9 mouse cellular contexts compared by ENCODE assay signal in genomic region chr15:7003311-7003710, GRCm38 (mm10).
"Had no signal": no experiment of that assay in that cellular context is flagged by ENCODE, and none has a peak within 500 bp of the region (broad histone marks: within the 10 kb centered on the region; RNA-seq: fewer than 3 reads in every experiment).

No protein-coding gene starts in this region.

- DNase-seq: liver, postnatal 0 days; lung, adult 2 months; lung, postnatal 14 days; lung, postnatal 36 days; right cerebral cortex, postnatal 14 days; spleen, adult 18-20 months; thymus, adult 18-20 months; thymus, postnatal 14 days; thymus, postnatal 36 days had no signal
